Mouse (Mus musculus) neutrophil, adult 5-6 weeks (primary cell): ENCODE measurements around the gene Tcaf1. TPM values are rescaled to one million over a fixed set of nuclear protein-coding genes. Genes with fewer than 3 reads are reported as not detected.

ENCODE experiments used
- ATAC-seq: fragments of 151-379, 151-347 bp; 2 replicates; pipeline ENCODE4 v1.8.0; 2017; ENCODE audit warnings: mild to moderate bottlenecking, moderate TSS enrichment; ENCODE audit not compliant: insufficient number of reproducible peaks, poor library complexity, low FRiP score, severe bottlenecking; ENCODE audit errors: extremely low read depth
- total RNA-seq: library from RNA; stranded (forward); fragments of 200-1000 nt; gene quantifications from 2 replicates; pipeline ENCODE4 v1.2.3, GENCODE M21; 2017

The Tcaf1 gene
- 0.70 TPM in 1 of 2 replicates, not detected in the other for total RNA-seq

- no peak for ATAC-seq
Measured at GRCm38 (mm10) chr6:42709291-42710211, at the start of gene Tcaf1. Gene Tcaf1, minus strand, starts transcription at chr6:42710088.

- ATAC-seq, result no peak
Measured at GRCm38 (mm10) chr6:42756104-42756503, 46.2 kb upstream of the Tcaf1 start, which contains the start of gene Olfr38. Gene Olfr38, plus strand, starts transcription at chr6:42756404.

- ATAC-seq, result no peak
Measured at GRCm38 (mm10) chr6:42747846-42748245, 38.0 kb upstream of the Tcaf1 start.

GRCm38 (mm10) chr6:42742303-42742702 is 32.4 kb upstream of the Tcaf1 start:
- no peak for ATAC-seq

- no peak for ATAC-seq
Measured at GRCm38 (mm10) chr6:42739071-42739470, 29.2 kb upstream of the Tcaf1 start, which contains the start of gene Olfr453. Gene Olfr453, plus strand, starts transcription at chr6:42739371.

- ATAC-seq, result no peak
Measured at GRCm38 (mm10) chr6:42717973-42718372, 8.1 kb upstream of the Tcaf1 start.

- ATAC-seq, result no peak
Measured at GRCm38 (mm10) chr6:42714668-42715067, 4.8 kb upstream of the Tcaf1 start.

GRCm38 (mm10) chr6:42692517-42693190 is 17.2 kb downstream of the Tcaf1 start:
- no peak for ATAC-seq

GRCm38 (mm10) chr6:42692154-42692516 is 17.8 kb downstream of the Tcaf1 start:
- ATAC-seq, result no peak

- ATAC-seq, result no peak
Measured at GRCm38 (mm10) chr6:42689761-42690160, 20.1 kb downstream of the Tcaf1 start.

GRCm38 (mm10) chr6:42687907-42688306 is 22.0 kb downstream of the Tcaf1 start:
- ATAC-seq, result no peak

GRCm38 (mm10) chr6:42680077-42680476 is 29.8 kb downstream of the Tcaf1 start:
- ATAC-seq, result no peak

GRCm38 (mm10) chr6:42676011-42676410 is 33.9 kb downstream of the Tcaf1 start:
- ATAC-seq, result no peak

- ATAC-seq, result no peak
Measured at GRCm38 (mm10) chr6:42671767-42672166, 38.1 kb downstream of the Tcaf1 start.

GRCm38 (mm10) chr6:42667722-42668121 is 42.2 kb downstream of the Tcaf1 start:
- no peak for ATAC-seq

- no peak for ATAC-seq
Measured at GRCm38 (mm10) chr6:42661739-42662138, 48.1 kb downstream of the Tcaf1 start.

GRCm38 (mm10) chr6:42644912-42645549 is 64.9 kb downstream of the Tcaf1 start, which contains the start of gene Tcaf2:
Gene Tcaf2, minus strand, starts transcription at chr6:42645254.
- ATAC-seq, result no peak

- ATAC-seq, result no peak
Measured at GRCm38 (mm10) chr6:42634393-42634792, 75.5 kb downstream of the Tcaf1 start.

GRCm38 (mm10) chr6:42631395-42631794 is 78.5 kb downstream of the Tcaf1 start:
- ATAC-seq, result no peak
